8 mouse cellular contexts compared by ENCODE assay signal in genomic region chr19:42612654-42613053, GRCm38 (mm10). TPM values are rescaled to one million over a fixed set of nuclear protein-coding genes. Genes with fewer than 3 reads are reported as not detected.
DNase-seq lines count a peak whose midpoint lies in the region; ATAC-seq and TF ChIP-seq lines count a peak whose summit lies in the region.

TSS of gene Loxl4 (minus strand) at chr19:42612813.

- no peak for TF ChIP-seq CTCF in bone marrow macrophage, adult 2 months (IDR thresholded peaks at IDR 0.05; ENCODE audit: low read depth, low read length)

- no peak for TF ChIP-seq POLR2A in bone marrow macrophage, adult 2 months (IDR thresholded peaks at IDR 0.05; ENCODE audit: borderline replicate concordance, low read depth, low read length)

- H3K4me2 ChIP-seq in liver, embryonic 13.5 days, result peak within 1 kb of the TSS; percentile 61
- peak within 1 kb of the TSS; percentile 67 for H3K4me2 ChIP-seq in neural tube, embryonic 12.5 days (replicated peaks)

- no peak for ATAC-seq in liver, embryonic 13.5 days (ENCODE audit: low read depth)
- ATAC-seq in neural tube, embryonic 12.5 days (ENCODE audit: low FRiP score, low read depth), result no peak

- no peak within 1 kb of the TSS for H3K9ac ChIP-seq in liver, embryonic 13.5 days
- H3K9ac ChIP-seq in neural tube, embryonic 12.5 days, result peak within 1 kb of the TSS; percentile 42

- no peaks in the 10 kb centered on the region for H3K9me3 ChIP-seq in liver, embryonic 13.5 days (replicated peaks)
- H3K9me3 ChIP-seq in neural tube, embryonic 12.5 days, result no peaks in the 10 kb centered on the region

- intact Hi-C loops in gastrocnemius, postnatal 36 days (cut with DNase I), result no loop called here

- peak; percentile 37 to 57 for DNase-seq in cerebellum, postnatal 25 days
- DNase-seq in cerebellum, adult 8-10 months, result no peak
- DNase-seq in gastrocnemius, postnatal 36 days, result peak; percentile 80 to 82
- peak; percentile 23 for DNase-seq in induced T-regulatory cell, adult 2 months (ENCODE audit: low read depth)
- DNase-seq in liver, embryonic 13.5 days, result no peak
- DNase-seq in cerebellum, postnatal 4 days (ENCODE audit: low spot score in 2 of 2), result no peak

- no peaks in the 10 kb centered on the region for H3K36me3 ChIP-seq in liver, embryonic 13.5 days
- H3K36me3 ChIP-seq in neural tube, embryonic 12.5 days, result no peaks in the 10 kb centered on the region

- H3K27me3 ChIP-seq in liver, embryonic 13.5 days, result peaks cover 47% of the 10 kb centered on the region
- H3K27me3 ChIP-seq in neural tube, embryonic 12.5 days (replicated peaks), result peaks cover 31% of the 10 kb centered on the region

- no peak within 1 kb of the TSS for H3K27ac ChIP-seq in bone marrow macrophage, adult 2 months (ENCODE audit: insufficient read depth, low read depth, low read length)
- no peak within 1 kb of the TSS for H3K27ac ChIP-seq in liver, embryonic 13.5 days
- no peak within 1 kb of the TSS for H3K27ac ChIP-seq in neural tube, embryonic 12.5 days

- WGBS in liver, embryonic 13.5 days (ENCODE audit: insufficient replicate concordance), result 2% methylated on average over 37 of the region's 37 CpGs
- under 1% methylated on average over 37 of the region's 37 CpGs for WGBS in neural tube, embryonic 12.5 days

- peak within 1 kb of the TSS; percentile 3; the same call in 1 of the 2 replicates for H3K4me3 ChIP-seq in bone marrow macrophage, adult 2 months (ENCODE audit: insufficient read depth, low read length)
- peak within 1 kb of the TSS; percentile 42 for H3K4me3 ChIP-seq in liver, embryonic 13.5 days (replicated peaks)
- H3K4me3 ChIP-seq in neural tube, embryonic 12.5 days, result peak within 1 kb of the TSS; percentile 34

- H3K4me1 ChIP-seq in bone marrow macrophage, adult 2 months (ENCODE audit: control insufficient read depth, insufficient read depth, low read length), result no peaks in the 10 kb centered on the region
- H3K4me1 ChIP-seq in liver, embryonic 13.5 days (replicated peaks), result peaks cover 11% of the 10 kb centered on the region; the same call in 1 of the 2 replicates
- peaks cover 11% of the 10 kb centered on the region for H3K4me1 ChIP-seq in neural tube, embryonic 12.5 days

RNA-seq across cellular contexts. Expression of gene Loxl4, which starts in this region (rescaled TPM):
- 0.15 TPM in 1 of 2 replicates, not detected in the other for polyA plus RNA-seq in bone marrow macrophage, adult 2 months (2012; ENCODE audit: insufficient read depth, insufficient read length, missing spikeins)
- 1 to 10 TPM; 1.8 to 2.7 TPM for total RNA-seq in gastrocnemius, postnatal 36 days (2021)
- polyA plus RNA-seq in liver, embryonic 13.5 days (2015; fragmentation: Nextera tagmentation; extraction: Ambion mirVana), result 0.06 and 0.18 TPM in 2 replicates
- 0.41 and 0.55 TPM in 2 replicates for polyA plus RNA-seq in neural tube, embryonic 12.5 days (2016; fragmentation: Nextera tagmentation; extraction: Ambion mirVana)

Comparison
In these comparisons a context has a peak if more than half of its experiments do, and no peak if none do; other contexts are left out.
1. DNase-seq: peak in cerebellum, postnatal 25 days (2 of 2), gastrocnemius, postnatal 36 days (2 of 2) and induced T-regulatory cell, adult 2 months (single experiment); none in cerebellum, adult 8-10 months (single experiment), liver, embryonic 13.5 days (single experiment) and cerebellum, postnatal 4 days (0 of 2).
2. Peak in every context shown above with its lines, with median percentiles within 50 percentile points of each other: H3K4me3 ChIP-seq.